Mouse (Mus musculus): ENCODE results near the gene Anapc15.

The Anapc15 gene

GRCm38 (mm10) chr7:101863415-101863814 is at the start of gene Anapc15:
TSS of gene Anapc15 (plus strand) at chr7:101863715.
- no peak for DNase-seq

- no peak for DNase-seq
Observed at GRCm38 (mm10) chr7:101817861-101818401, 45.6 kb upstream of the Anapc15 start, which contains the start of gene Phox2a. TSS of gene Phox2a (plus strand) at chr7:101818313.

GRCm38 (mm10) chr7:101820295-101821030 is 43.1 kb upstream of the Anapc15 start:
- DNase-seq = no peak

GRCm38 (mm10) chr7:101821571-101822501 is 41.7 kb upstream of the Anapc15 start:
- DNase-seq = peak; percentile 50

GRCm38 (mm10) chr7:101822836-101823757 is 40.4 kb upstream of the Anapc15 start:
- peak; percentile 47 for DNase-seq

- DNase-seq = no peak
Observed at GRCm38 (mm10) chr7:101823758-101824630, 39.5 kb upstream of the Anapc15 start.

- DNase-seq = no peak
Observed at GRCm38 (mm10) chr7:101830373-101830772, 33.1 kb upstream of the Anapc15 start.

- DNase-seq = no peak
Observed at GRCm38 (mm10) chr7:101831437-101831836, 32.1 kb upstream of the Anapc15 start.

- no peak for DNase-seq
Observed at GRCm38 (mm10) chr7:101832372-101832771, 31.1 kb upstream of the Anapc15 start.

GRCm38 (mm10) chr7:101833352-101833751 is 30.2 kb upstream of the Anapc15 start:
- no peak for DNase-seq

GRCm38 (mm10) chr7:101833916-101834584 is 29.5 kb upstream of the Anapc15 start:
- DNase-seq = no peak

- no peak for DNase-seq
Observed at GRCm38 (mm10) chr7:101834903-101835302, 28.6 kb upstream of the Anapc15 start.

- no peak for DNase-seq
Observed at GRCm38 (mm10) chr7:101835457-101836109, 27.9 kb upstream of the Anapc15 start.

GRCm38 (mm10) chr7:101836271-101837153 is 27.0 kb upstream of the Anapc15 start:
- DNase-seq = peak; percentile 70

GRCm38 (mm10) chr7:101837154-101837605 is 26.3 kb upstream of the Anapc15 start:
- no peak for DNase-seq

- DNase-seq = peak; percentile 92
Observed at GRCm38 (mm10) chr7:101837606-101838471, 25.7 kb upstream of the Anapc15 start, which contains the start of gene Inppl1. TSS of gene Inppl1 (minus strand) at chr7:101838229.

GRCm38 (mm10) chr7:101844186-101844585 is 19.3 kb upstream of the Anapc15 start:
- DNase-seq = no peak

- no peak for DNase-seq
Observed at GRCm38 (mm10) chr7:101847934-101848333, 15.6 kb upstream of the Anapc15 start.

All from lung, postnatal 14 days (tissue).